Mouse (Mus musculus) small intestine, adult 2 months (tissue): ENCODE results near the gene Lgals4. TPM values are rescaled to one million over a fixed set of nuclear protein-coding genes. Genes with fewer than 3 reads are reported as not detected.

ENCODE experiments used
- H3K27ac ChIP-seq: fragments of 200-500 bp; 2 replicates; pipeline ENCODE4 v1.5.1; 2012; ENCODE audit warnings: low read depth, low read length, control low read depth, inconsistent platforms; ENCODE audit not compliant: insufficient read depth
- H3K27me3 ChIP-seq: fragments of 200-500 bp; 2 replicates; pipeline ENCODE4 v1.6.1; 2012; ENCODE audit warnings: mild to moderate bottlenecking, moderate library complexity, low read length, inconsistent platforms; ENCODE audit not compliant: control insufficient read depth, insufficient read depth
- H3K36me3 ChIP-seq: fragments of 200-500 bp; 2 replicates; pipeline ENCODE4 v1.6.1; 2012; ENCODE audit warnings: mild to moderate bottlenecking, low read length, control low read depth, inconsistent platforms; ENCODE audit not compliant: control insufficient read depth, insufficient read depth
- H3K4me1 ChIP-seq: fragments of 200-500 bp; 2 replicates; pipeline ENCODE4 v1.6.1; 2012; ENCODE audit warnings: low read length, inconsistent platforms, mixed read lengths; ENCODE audit not compliant: control insufficient read depth, insufficient read depth, insufficient read length
- H3K4me3 ChIP-seq: fragments of 200-500 bp; 2 replicates; pipeline ENCODE4 v1.5.1; 2012; ENCODE audit warnings: low read depth, mild to moderate bottlenecking, control low read depth, inconsistent platforms, low read length, moderate library complexity
- CTCF ChIP-seq: fragments of 200-500 bp; IDR thresholded peaks from 2 replicates; pipeline ENCODE4 v1.5.1; 2012; ENCODE audit warnings: low read depth, mild to moderate bottlenecking, control low read depth, inconsistent platforms, low read length, moderate library complexity, mixed read lengths; ENCODE audit not compliant: insufficient replicate concordance, insufficient read length; ENCODE audit errors: extremely low read depth
- POLR2A ChIP-seq: fragments of 200-500 bp; IDR thresholded peaks from 2 replicates; pipeline ENCODE4 v1.6.1; 2012; ENCODE audit warnings: low read depth, mild to moderate bottlenecking, control low read depth, inconsistent platforms, low read length, moderate library complexity
- WGBS: fragments of 180-500 bp; shearing (Covaris S2); methylation state at CpG from one replicate; pipeline ENCODE4 v1.1.7; 2018; 5-methylcytosine and 5-hydroxymethylcytosine counted together
- polyA plus RNA-seq: library from polyadenylated mRNA; depleted of rRNA; stranded (reverse); fragments of >200 nt; gene quantifications from 2 replicates; pipeline ENCODE4 v1.2.3, GENCODE M21; 2012

Lgals4 gene
- polyA plus RNA-seq, 1 experiment: 2,780 TPM

DNA sequence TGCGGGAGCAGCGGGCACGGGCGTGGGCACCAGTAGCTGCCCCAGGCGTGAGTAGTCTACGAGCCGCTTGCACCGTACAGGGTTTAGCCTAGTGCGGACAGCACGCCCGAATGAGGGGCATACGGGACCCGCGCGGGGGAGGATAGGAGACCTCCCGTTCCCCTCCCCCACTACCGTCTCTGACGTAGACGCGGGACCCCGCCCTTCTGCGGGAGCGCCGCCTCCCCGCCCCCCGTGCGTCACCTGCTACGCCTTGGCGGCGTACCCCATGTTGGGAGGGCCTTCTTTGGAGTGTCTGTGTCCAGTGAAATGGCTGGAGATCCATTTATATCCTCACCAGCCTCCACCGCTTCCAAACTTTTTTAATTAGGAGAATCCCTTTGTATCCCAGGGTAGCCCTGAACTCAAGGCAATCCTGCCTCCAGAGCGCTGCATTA lies 24.7 kb upstream of the Lgals4 start:
- 2% methylated on average over 24 of the region's 32 CpGs for WGBS
- Histone ChIP-seq H3K36me3 (peaks cover 14% of the 10 kb centered on the region), H3K4me1 (peaks cover 21% of the 10 kb centered on the region; the same call in 1 of the 2 replicates), H3K27ac (peak overlapping the region; percentile 96), H3K27me3 (no peaks in the 10 kb centered on the region), H3K4me3 (peak overlapping the region; percentile 75)
- TF ChIP-seq CTCF (peak; percentile 7; the same call in 1 of the 2 replicates), POLR2A (peak; percentile 59)

DNA sequence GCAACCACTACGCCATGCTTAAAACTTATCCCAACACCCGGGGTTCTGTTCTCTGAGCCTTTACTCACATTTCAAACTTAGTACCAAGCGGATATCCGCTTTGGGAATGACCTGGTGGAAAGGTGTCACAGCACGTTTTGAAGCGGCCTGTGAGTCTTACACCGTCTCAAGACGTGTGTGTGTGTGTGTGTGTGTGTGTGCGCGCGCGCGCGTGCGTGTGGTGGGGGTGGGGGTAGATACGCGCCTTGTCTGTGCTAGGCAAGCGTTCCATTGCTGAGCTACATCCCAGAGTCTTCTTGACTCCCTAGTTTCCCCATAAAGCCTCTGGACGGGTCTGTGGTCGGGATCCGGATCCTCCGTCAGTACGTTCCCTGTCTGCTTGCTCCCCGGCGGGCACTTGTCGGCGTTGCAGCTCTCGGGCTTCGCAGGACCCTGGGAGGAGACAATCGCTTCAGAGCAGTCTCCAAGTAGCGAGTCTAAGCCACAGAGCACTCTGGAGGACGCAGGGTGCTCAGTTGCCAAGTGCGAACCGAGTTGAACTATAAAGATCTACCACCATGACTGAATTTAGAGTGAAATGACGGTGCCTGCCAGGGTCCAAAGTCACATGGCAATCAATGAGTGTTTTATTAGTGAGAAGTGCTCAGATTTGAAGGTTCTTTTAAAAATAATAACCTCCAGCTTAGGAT lies 24.1 kb upstream of the Lgals4 start:
- H3K36me3 ChIP-seq: peaks cover 19% of the 10 kb centered on the region
- under 1% methylated on average over 35 of the region's 35 CpGs for WGBS
- peak overlapping the region; percentile 96 for H3K27ac ChIP-seq
- peaks cover 18% of the 10 kb centered on the region; the same call in 1 of the 2 replicates for H3K4me1 ChIP-seq
- TF ChIP-seq POLR2A (no peak), CTCF (no peak)
- H3K27me3 ChIP-seq: no peaks in the 10 kb centered on the region
- peak overlapping the region; percentile 75 for H3K4me3 ChIP-seq

DNA sequence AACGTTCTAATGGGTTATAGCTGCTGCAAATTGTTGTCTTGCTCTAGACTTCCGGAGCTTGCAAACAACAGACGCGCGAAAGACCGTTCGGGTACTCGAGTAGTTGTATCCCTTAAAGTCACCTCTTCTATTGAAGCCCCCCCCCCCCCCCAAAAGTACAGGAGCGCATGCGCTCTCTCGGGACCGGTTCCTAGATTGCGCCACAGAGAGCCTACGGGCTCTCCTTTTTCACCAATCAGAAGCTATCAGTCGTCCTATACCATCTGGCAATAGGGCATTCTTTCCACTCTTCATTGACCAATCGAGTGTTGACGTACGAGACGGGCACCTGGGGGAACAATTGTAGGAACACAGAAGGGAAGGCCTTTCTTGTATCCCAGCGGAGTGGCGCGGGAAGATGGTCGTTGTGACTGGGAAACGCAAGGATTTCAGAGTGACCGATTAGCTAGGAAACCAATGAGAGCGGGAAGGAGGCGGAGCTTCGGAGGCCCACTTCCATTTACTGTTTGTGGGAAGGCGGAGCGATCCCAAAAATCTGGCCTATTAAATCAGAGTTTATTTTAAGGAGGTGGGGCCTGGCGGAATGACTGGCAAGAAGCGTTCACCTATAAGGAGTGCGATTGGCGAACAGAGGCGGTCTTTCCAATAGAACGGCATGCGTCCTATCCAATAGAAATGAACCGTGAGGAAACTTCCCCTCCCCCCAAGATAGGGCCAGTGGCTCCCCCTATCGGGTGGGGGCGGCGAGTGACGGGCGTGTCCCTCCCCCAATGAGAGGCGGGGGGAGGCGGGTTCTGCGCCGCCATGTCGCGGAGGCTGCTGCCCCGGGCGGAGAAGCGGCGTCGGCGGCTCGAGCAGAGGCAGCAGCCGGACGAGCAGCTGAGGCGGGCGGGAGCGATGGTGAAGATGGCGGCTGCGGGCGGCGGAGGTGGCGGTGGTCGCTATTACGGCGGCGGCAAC lies 23.3 kb upstream of the Lgals4 start:
- peak overlapping the region; percentile 96 for H3K27ac ChIP-seq
- WGBS: under 1% methylated on average over 70 of the region's 70 CpGs
- H3K4me1 ChIP-seq: peaks cover 16% of the 10 kb centered on the region; the same call in 1 of the 2 replicates
- TF ChIP-seq CTCF (peak; percentile 30; the same call in 1 of the 2 replicates), POLR2A (peak; percentile 70)
- no peaks in the 10 kb centered on the region for H3K27me3 ChIP-seq
- H3K4me3 ChIP-seq: peak overlapping the region; percentile 94
- H3K36me3 ChIP-seq: peaks cover 27% of the 10 kb centered on the region

DNA sequence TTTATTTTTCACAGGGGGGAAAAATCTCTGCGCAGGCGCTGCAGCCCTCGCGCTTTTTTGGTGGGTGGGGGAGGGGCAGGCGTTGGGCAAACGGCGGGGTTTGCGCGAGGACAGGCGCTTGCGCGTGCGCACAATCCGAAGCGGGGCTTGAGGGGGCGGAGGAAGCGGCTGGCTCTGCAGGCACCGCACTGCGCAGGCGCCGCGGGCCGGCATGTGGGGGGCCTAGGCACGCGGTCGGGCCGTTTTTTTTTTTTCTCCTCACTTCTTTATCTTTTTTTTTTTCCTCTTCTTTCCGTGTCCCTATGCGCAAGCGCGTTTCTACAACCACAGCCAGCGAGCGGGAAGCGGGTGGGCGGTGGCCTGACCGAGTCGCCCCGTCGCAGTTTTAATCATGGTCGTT lies 22.4 kb upstream of the Lgals4 start:
- peak overlapping the region; percentile 94 for H3K4me3 ChIP-seq
- TF ChIP-seq POLR2A (no peak), CTCF (no peak)
- H3K27me3 ChIP-seq: no peaks in the 10 kb centered on the region
- H3K4me1 ChIP-seq: peaks cover 16% of the 10 kb centered on the region; the same call in 1 of the 2 replicates
- H3K27ac ChIP-seq: peak overlapping the region; percentile 87
- peaks cover 36% of the 10 kb centered on the region for H3K36me3 ChIP-seq
- under 1% methylated on average over 40 of the region's 40 CpGs for WGBS

DNA sequence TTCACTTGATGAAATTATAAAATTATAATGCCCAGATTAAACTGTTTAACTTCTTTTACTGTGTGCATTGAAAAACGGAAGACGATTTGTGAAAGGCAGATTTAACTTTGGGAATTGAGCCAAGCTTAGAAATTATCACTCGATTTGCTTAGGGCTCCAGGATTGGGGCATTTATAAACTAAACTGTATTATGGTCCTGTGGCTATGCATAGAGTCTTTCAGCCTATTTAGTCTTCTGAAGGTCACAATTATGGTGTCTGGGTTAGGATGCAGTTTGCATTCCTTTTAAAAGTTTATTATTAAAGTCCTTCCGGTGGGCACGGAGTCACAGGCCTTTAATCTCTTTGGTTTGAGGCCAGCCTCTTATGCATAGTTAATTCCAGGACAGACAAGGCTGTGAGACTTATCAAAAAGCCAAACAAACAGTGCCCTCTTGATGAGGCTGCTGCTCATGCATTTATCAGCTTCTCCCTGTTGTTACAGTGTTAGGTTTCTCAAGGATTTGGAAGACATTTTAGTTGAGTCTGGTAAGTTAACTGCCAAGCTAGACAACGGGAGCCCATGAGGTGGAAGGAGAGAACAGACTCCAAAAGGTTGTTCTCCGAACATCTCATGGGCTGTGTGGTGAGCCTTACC lies 21.9 kb upstream of the Lgals4 start:
- Histone ChIP-seq H3K4me3 (peak overlapping the region; percentile 94), H3K27me3 (no peaks in the 10 kb centered on the region), H3K4me1 (peaks cover 16% of the 10 kb centered on the region; the same call in 1 of the 2 replicates), H3K36me3 (peaks cover 41% of the 10 kb centered on the region), H3K27ac (peak overlapping the region; percentile 65)
- TF ChIP-seq POLR2A (no peak), CTCF (no peak)
- WGBS: under 1% methylated on average over 7 of the region's 7 CpGs

DNA sequence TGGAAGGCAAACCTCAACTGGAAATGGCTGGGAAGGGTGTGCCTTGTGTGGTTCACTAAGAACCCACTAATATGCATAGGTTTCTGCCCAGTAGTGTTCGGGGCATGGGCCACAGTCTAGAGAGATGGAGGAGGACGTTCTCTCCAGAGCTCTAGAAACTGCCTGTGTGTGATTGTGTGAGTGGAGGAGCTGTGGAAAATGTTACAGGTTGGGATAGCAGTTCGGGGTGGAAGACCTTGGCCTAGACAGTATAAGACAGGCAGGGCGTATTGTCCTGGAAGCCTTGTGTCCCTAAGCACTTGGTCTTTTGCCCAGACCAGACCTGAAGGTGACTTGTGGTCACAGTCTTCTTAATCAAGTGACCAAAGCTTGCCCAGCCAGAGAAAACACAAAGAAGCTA lies 21.2 kb upstream of the Lgals4 start:
- H3K36me3 ChIP-seq: peaks cover 48% of the 10 kb centered on the region
- H3K4me3 ChIP-seq: peak overlapping the region; percentile 26
- H3K27ac ChIP-seq: peak overlapping the region; percentile 65
- whole genome bisulfite sequencing: 6% methylated on average over 4 of the region's 4 CpGs
- H3K4me1 ChIP-seq: peaks cover 19% of the 10 kb centered on the region
- TF ChIP-seq POLR2A (no peak), CTCF (no peak)
- H3K27me3 ChIP-seq: no peaks in the 10 kb centered on the region
